Mouse (Mus musculus) frontal cortex, adult (tissue): ENCODE data around the gene Prr18.

ENCODE experiments used
- ATAC-seq: cut with Nextera tagmentation; 2 replicates; pipeline ENCODE4 v1.9.2; 2017; ENCODE audit warnings: mild to moderate bottlenecking, moderate library complexity, mixed read lengths; ENCODE audit not compliant: low TSS enrichment

The Prr18 gene

DNA sequence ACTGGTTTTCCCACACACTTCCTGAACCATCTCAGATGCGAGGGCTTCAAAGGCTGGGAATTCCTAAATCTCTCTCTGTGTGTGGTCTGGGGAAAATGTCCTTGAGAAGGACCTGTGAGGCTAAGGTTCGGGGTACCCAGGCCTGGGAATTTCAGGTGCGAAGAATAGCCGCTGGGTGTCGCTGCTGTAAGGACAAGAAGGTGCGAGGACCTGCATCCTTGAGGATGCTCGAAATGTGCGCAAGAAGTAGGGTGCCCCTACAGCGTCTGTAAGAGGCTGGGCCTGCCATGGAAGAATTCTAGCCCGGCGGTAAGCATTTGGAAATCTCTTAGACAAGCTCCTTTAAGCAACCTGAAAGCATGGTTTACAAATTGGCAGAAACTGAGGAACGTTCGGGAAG is 51.2 kb downstream of the Prr18 start:
- ATAC-seq, result peak; percentile 86

- ATAC-seq, result no peak
Measured at GRCm38 (mm10) chr17:8388990-8389789, 51.9 kb downstream of the Prr18 start.

- no peak for ATAC-seq
Measured at GRCm38 (mm10) chr17:8389790-8390095, 52.5 kb downstream of the Prr18 start.

DNA sequence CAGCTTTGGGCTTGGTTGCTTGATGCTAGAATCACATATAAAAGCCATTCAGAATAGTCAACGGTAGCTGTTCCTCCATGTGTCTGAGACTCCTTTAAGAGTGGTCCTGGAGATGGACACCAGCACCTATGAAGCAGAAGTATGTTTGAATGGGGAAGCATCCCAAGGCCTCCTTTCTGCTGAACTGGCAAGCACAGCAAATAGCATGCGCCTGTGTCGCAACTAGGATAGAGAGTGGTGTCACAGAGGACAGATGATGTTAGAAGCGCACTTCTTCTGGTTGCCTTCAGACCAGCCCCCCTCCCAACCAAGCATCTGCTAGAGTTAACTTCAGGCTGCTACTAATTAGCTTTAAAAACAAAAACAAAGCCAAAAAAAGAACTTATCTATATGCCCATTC is 53.2 kb downstream of the Prr18 start:
- ATAC-seq, result no peak
